27 mouse cellular contexts compared by ENCODE assay signal in genomic region chr11:60955621-60956383, GRCm38 (mm10).
"Had no signal": no experiment of that assay in that cellular context is flagged by ENCODE, and none has a peak within 500 bp of the region (broad histone marks: within the 10 kb centered on the region; RNA-seq: fewer than 3 reads in every experiment).

No protein-coding gene starts in this region.

- H3K27me3 ChIP-seq: heart, embryonic 13.5 days; heart, embryonic 15.5 days; hindbrain, embryonic 12.5 days; intestine, embryonic 15.5 days; limb, embryonic 12.5 days; liver, embryonic 13.5 days had no signal

- H3K4me1 ChIP-seq: hindbrain, embryonic 12.5 days had no signal

- H3K27ac ChIP-seq: gastrocnemius, adult 2 months; heart, embryonic 13.5 days; heart, embryonic 15.5 days; hindbrain, embryonic 10.5 days; hindbrain, embryonic 12.5 days; hindbrain, embryonic 14.5 days; intestine, embryonic 15.5 days; layer of hippocampus, adult 2 months; left cerebral cortex, adult 2 months; limb, embryonic 10.5 days; limb, embryonic 12.5 days; liver, embryonic 13.5 days had no signal

- DNase-seq: gastrocnemius, adult 2 months; gastrocnemius, postnatal 10 days; gastrocnemius, postnatal 25 days; heart, postnatal 14 days; heart, postnatal 4 days; kidney, adult 18-20 months; kidney, adult 8-10 months; kidney, postnatal 10 days; kidney, postnatal 25 days; kidney, postnatal 4 days; liver; liver, embryonic 13.5 days had no signal

- H3K4me2 ChIP-seq: heart, embryonic 11.5 days; heart, embryonic 13.5 days; heart, embryonic 15.5 days; hindbrain, embryonic 12.5 days; hindbrain, embryonic 14.5 days; intestine, embryonic 15.5 days; limb, embryonic 12.5 days; liver, embryonic 11.5 days; liver, embryonic 13.5 days had no signal

- H3K9me3 ChIP-seq: heart, embryonic 13.5 days; heart, embryonic 15.5 days; hindbrain, embryonic 10.5 days; hindbrain, embryonic 12.5 days; intestine, embryonic 15.5 days; limb, embryonic 10.5 days; limb, embryonic 12.5 days; liver, embryonic 13.5 days had no signal

- ATAC-seq: hindbrain, embryonic 16.5 days; inflammation-experienced regulatory T-cells, adult 6 months; intestine, embryonic 15.5 days; intestine, postnatal 0 days had no signal

- H3K9ac ChIP-seq: heart, embryonic 13.5 days; heart, embryonic 15.5 days; hindbrain, embryonic 12.5 days; hindbrain, embryonic 14.5 days; intestine, embryonic 15.5 days; limb, embryonic 12.5 days; liver, embryonic 13.5 days had no signal

- H3K4me3 ChIP-seq: gastrocnemius, adult 2 months; heart, embryonic 13.5 days; heart, embryonic 15.5 days; hindbrain, embryonic 10.5 days; hindbrain, embryonic 12.5 days; intestine, embryonic 15.5 days; layer of hippocampus, adult 2 months; left cerebral cortex, adult 2 months; limb, embryonic 10.5 days; limb, embryonic 12.5 days; liver, embryonic 13.5 days had no signal

- H3K36me3 ChIP-seq: intestine, embryonic 15.5 days had no signal
